Mouse (Mus musculus): ENCODE measurements at regions not wholly inside any gene's neighbourhood (a gene's known extent, or its start where the extent isn't known, plus 50 kb on each side); places are given as distances from the start of the nearest gene placed in this dataset.

DNA sequence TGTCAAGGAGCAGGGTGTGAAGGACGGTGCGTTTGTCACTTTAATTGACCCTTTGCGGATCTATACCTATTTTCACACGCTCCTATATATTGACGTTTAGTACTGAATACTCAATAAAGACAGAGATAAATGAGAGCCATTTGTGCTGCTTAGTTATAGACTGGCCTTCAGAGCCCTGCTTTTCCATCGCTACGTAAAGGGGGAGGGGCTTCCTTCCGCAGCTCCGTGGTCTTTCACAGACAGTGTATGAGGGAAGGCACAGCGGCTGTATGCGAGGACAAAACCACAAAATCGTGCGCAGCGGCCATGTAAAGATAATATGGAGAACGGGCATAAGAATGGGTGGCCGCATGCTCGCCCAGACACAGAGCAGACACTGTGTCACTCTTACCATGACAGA is 58.4 kb upstream of the Pced1b start:
- no peak for DNase-seq

DNA sequence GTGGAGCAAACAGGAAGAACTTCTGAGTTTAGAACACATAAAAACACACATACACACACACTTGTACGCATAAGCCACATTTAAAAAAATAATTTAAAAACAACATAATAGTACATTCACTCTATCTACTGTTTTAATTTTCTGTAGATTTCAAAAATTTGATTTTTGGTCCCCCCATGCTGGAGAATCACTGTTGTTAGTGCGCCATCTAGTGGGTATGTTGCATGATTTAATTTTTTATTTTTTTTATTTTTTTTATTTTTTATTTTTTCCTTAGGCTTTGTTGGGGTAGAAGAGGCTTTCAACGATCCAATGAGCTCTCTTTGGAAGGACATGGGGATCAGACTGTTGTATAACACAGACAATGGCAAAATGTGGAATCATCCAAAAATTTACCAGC is 59.1 kb upstream of the Pced1b start:
- no peak for DNase-seq

DNA sequence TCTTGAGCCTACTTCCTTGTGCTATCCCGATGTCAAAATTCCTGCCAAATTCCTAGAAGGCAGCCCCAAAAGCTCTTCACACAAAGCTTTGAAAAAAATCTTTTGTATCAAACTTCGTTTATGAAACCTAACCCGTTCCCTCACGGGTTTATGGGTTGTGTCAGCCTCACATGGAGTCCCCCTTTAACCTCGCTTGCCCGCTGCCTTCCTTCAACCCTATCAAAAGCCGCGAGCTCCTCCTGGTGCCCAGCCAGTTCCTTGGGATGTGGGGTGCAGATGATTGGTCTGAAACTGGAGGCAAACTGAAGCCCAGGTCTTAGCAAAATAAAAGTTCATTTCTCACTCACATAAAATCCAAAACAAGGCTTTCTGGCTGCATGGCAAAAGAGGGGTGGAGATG is 60.9 kb upstream of the Pced1b start:
- peak; percentile 28 for DNase-seq

DNA sequence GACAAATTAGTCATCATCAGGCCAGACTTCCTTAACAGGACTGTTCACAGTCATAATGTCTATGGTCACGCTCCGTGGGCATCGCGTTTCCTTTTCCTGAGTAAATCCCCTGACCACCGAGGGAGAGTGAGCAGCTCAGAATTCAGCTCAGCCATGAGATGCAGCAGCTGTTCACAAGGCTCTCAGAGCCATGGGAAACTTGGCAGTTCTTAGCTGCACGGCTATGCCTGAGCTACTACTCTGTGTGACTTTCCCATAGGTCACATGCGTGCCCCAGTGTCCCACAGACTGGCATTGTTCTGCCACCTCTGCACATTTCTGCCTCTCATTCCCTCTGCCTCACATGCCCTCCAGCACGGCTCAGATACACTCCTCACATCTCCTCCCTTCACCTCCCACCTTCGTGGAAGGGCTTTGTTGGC is 64.3 kb upstream of the Pced1b start:
- no peak for DNase-seq

DNA sequence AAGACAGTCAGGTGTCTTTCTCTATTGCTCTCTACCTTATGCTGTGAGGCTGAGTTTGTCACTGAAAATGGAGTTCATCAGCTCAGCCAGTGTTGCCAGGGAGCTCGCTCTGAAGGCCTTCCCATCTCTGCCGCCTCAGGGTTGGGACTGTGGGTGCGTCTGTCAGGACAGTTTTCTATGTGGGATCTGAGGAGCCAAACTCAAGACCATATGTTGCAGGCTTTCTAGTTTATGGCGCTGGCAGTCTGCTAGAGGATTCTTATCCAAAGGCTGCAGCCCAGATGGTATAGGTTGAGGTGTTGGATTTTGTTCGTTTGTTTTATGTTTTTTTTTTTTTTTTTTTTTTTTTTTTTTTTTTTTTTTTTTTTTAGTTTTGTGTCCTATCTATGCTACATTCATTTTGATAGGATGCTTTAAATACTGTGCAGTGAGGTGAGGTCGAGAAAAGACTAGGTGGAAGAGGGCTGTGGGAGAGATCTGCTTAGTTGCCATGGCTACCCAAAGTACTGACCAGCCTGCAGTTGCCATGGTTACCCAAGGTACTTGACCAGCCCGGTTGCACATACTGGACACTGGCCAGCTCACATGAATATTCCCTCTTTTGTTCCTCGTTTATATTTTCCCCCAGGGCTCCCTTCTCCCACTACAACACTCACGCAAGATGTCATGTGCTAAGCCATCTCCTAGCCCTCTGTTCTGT is 65.8 kb upstream of the Pced1b start:
- no peak for DNase-seq

DNA sequence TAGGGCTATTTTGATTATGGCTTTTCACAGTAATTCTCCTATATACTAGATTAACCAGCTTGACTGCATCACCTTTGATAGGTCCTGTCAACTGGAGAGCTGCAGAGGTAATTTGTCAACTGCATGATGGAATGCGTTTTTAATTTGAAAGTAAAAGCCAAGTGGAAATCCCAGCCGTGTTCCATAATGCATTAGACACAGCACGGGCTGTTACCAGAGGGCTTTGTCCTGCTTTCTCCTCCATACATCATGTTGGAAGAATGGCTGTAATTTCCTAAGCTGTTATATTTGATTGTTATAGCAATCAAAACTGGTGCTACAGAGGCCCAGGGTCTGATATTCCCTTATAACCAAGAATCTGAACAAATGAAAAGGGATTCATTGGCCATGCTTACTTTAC is 68.6 kb upstream of the Pced1b start:
- no peak for DNase-seq

DNA sequence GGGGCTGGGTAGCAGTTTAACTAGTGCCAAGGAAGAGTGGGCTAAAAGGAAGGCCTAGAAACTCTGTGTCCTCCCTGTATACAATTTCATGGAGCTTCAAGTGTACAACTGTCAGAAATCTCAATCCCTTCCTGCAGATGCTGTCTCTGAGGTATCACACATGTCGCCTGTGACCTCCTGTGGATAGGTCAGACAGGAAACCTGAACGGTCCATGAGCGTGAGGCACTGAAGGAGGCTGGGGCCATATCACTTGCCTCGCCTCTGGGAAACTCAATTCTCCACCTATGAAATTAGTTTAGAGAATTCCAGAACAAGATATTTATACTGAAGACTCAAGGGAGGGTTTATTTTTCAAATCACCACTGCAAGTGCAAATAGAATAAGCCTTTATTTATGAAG is 69.1 kb upstream of the Pced1b start:
- DNase-seq, result no peak

DNA sequence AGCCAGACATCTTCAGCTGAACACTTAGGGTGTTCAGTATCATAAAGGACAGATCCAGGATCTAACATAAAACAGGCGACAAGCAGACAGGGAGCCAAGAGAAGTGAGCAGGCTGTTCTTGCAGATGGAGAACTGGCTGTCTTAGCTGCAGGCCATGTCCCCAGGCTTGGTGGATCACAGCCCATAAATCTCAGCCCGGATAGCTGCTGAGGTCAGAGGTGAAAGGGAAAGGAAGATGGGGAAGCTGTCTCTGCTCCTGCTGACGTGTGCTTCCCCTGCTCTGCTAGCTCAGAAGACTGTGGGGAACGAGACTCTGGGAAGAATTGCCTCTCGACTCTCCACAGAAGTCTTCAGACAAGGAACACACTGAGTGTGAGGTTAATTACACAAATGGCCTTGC is 71.9 kb upstream of the Pced1b start:
- DNase-seq, result peak; percentile 22

DNA sequence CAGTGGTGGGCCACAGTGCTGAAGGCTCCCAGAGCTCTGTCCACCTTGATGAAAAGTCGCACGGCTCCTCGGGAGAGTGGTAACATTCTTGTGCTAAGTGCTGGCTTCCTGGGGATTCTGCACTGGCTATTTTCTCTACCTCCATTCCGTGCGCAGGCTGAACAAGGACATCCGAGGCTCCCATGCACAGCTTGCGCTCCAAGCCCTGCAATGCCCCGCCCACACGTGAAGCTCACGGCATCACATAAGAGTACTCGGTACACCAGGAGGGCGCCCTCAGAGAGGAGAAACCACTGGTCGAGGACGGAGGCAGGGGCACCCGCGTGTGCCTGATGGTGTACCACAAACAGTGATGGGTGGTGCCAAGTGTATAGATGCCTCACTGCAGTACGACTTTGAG is 73.7 kb upstream of the Pced1b start:
- no peak for DNase-seq

DNA sequence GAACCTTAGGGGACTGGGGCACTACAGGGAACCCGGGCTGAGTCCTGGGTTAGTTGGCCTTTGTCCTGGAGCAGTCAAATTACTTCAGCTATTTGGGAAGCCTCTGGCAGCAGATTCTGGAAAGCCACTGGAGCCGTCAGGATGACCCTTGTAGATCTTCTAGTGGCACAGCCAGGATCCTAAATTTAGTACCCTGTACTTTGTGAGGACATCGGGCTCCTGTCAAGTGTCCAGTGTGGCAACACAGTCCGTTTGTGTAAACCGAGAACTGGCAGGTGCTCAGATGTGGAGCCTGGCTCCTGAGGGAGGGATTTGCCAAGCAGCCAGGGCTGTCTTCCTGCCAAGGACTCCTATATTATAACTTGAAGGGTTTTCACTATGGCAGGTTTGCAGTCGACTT is 76.8 kb upstream of the Pced1b start:
- peak; percentile 66 for DNase-seq

DNA sequence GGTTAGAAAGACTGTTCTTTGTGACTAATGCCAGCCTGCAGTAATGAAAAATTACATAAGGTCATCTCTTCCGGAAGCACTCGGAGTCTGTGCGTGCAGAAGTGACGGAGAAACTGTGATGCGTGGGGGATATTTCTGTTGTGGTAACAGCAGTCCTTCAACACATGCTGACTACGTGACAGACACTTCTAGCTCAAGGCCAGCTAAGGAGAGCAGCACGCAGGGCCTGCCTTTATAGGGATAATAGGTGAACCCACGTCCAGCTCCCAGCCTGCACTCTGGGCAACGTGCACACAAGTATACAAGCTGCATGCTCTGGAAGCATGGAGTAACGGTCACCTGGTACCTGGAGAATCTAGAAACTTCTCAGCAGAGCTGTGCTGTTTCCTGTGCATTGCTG is 77.5 kb upstream of the Pced1b start:
- DNase-seq, result peak; percentile 48

DNA sequence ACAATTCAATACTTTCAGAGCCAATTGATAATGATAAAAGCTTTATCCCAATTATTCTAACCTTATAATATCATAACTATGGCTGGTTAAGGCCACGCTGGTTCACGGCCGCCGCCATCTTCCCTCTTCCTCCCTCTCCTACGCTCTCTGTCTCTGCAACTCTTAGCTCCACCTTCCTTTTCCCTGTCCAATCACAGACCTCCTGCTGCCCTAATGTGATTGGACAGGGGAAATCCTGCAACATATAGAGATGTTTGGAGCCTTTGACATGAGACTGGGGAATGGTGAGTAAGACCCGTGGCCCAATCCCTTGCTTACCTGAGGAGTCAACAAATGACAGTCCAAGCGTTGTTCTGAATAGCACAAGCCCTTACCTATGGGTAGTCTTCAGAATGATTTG is 79.8 kb upstream of the Pced1b start:
- no peak for DNase-seq

DNA sequence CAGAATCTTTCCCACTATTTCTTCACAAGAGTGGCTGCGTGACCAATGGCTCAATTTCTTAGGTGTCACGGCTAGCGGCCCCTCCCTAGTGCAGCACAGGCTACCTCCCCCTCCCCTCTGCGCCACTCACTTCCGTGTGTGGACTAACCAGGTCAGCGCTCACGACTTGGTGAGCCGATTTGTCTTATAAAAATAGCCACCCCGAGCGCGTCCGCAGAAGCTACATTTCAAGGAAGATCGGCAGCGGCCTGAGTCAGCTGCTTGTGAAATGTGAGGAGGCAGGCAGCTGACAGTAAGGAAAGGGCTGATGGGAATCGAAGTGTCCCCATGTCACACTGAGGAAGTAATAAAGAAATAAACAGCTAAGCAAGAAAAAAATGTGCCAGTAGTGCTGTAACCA is 82.3 kb upstream of the Pced1b start:
- peak; percentile 41 for DNase-seq

DNA sequence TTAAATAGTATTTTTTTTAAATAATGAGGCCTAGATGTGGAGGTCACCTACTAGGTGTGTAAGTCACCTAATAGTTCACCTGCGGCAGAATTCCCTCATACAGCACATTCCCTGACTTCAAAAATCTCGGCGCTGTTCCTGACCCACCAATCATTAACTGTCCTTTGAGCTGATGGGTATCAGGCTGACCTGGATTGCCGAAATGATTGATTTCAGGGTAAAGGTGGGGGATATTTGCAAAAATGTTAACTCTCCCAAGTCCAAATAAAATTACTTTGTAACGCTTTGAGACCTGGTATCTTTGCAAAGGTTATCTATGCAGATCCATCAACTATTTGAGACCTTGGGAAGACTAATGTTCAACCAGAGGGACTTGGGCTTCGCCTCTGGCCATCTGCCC is 82.9 kb upstream of the Pced1b start:
- DNase-seq, result no peak

DNA sequence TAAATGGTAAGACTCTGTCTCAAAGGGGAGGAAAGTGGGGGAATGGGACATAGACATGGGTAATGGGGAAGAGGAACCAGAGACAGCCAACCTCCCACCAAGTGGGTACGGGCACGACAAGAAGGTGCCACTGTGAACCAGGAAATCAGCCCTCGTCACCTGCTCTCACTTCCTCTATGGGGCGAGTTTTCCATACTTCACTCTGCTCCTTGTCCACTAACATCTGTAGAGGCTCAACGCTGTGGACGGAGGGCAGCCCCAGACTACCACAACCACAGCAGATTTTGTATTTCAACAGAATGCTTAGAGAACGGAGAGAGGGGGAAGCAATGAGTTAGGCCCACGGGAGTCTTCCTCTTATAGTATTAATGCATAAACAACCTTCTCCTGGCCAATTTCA is 83.8 kb upstream of the Pced1b start:
- DNase-seq, result no peak

DNA sequence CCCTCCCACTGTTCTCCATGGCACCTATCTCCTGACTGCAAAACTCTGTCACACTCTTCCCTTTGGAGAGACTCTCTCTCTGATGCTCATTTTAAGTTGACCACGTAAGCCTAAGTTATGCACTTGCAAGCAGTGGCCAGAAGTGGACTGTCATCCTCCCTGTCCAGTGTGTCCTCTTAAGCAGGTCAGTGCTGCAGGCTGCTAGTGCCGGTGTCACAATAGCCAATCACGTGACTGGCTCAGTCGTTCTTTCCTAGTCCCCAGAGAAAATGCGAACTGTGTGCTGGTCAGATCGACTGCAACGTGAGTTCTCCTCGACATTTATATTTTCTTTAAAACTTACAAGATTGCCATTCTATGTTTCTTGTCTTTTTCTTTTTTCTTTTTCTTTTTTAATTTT is 84.6 kb upstream of the Pced1b start:
- DNase-seq, result no peak

DNA sequence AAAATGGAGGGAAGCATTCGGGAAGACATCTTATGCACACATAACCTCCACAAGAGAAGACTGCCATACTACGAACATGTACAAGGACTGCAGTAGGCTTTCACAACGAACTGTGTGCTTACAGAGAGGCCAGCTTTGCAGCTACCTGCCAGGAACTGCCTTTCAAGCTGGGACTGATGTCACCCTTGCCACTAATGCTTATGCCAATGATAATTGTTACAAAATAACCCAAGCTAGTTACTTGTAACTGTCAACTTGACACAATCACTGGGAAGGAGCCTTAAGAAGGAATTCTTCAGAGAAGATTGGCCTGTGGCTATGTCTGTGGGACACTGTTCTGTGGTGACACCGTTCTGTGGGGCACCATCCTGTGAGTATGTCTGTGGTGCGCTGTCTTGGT is 85.4 kb upstream of the Pced1b start:
- no peak for DNase-seq

DNA sequence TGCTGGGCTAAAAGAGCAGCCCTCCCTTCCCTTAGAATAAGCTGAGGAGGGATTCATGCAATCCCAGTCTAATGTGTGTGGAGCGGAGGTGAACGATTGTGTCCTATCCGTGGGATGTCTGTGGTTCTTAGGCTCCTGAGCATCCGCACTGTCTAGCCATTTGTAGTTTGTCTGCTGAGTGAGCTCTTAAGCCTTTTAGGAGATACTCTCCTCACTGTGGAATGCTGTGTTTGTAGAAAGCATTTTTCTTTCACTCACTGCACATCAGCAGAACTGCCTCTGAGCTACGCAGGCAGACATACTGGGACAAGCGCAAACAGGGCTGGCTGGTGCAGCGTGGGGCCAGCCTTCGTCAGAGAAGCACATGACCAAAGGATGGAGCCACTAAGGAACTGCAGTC is 94.6 kb upstream of the Pced1b start:
- no peak for DNase-seq

DNA sequence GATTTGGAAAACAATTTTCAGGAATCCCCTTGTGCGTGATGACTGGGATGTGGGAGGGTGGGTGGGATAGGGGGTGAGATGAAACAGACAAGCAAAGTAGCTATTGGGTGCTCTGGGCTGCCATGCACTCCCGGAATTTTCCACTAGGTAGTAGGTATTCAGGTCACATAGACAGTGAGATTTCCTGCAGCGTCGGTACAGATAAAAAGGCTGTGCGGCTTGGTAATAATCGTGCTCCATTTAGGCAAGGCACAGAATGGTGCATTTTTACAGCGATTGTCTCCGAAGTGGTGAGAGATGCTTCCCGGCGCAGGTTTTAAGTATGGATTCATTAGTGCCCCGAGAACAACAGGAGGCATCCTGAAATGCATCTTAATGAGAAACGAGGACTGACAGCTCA is 95.1 kb upstream of the Pced1b start:
- DNase-seq, result no peak

DNA sequence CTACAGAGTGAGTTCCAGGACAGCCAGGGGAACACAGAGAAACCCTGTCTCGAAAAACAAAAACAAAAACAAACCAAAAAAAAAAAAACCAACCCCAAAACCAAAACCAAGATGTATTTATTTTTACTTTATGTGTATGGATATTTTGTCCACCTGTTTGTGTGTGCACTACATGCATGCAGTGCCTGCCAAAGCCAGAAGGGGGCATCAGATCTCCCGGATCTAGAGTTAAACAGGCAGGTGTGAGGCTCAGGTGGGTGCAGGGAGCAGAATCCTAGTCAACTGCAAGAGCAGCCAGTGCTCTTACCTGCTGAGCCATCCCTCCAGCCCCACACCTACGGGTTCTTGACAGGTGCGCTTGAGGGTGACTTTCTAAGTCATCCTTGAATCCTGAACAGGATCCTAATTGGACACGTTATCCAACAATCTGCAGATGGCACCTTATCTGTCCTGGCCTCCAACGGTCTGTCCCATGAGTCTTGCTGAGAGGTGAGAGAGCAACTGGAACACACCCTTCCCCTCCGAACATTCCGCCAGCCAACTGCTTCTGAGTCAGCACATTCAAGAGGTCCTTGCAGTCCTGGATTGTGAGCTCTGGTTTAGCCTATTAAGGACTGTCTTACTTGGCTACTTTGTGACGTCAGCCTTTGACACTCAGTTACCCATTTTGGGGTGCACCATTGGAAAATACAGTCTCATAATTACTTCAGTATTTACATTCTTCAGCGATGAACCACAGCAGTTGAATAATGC is 95.4 kb upstream of the Slc38a4 start:
- no peak for DNase-seq

DNA sequence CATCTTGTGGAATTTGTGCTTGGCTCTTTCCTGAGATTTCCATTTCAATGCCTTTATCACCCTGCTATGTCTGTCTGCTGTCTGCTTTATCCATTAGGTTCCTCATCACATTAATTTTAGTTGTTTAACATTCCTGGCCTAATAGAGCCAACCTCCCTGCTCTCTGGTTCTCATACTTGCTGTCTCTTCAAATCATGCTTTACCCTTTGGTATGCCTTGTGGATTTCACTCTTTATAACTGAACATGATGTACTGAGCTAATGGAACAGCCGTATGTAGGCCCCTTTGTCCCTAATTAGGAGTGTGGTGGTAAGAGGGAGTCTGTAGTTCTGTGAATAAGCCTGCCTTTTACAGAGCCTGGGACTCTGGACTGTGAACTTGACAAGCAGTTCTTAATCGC is 86.2 kb upstream of the Slc38a4 start:
- DNase-seq, result no peak

DNA sequence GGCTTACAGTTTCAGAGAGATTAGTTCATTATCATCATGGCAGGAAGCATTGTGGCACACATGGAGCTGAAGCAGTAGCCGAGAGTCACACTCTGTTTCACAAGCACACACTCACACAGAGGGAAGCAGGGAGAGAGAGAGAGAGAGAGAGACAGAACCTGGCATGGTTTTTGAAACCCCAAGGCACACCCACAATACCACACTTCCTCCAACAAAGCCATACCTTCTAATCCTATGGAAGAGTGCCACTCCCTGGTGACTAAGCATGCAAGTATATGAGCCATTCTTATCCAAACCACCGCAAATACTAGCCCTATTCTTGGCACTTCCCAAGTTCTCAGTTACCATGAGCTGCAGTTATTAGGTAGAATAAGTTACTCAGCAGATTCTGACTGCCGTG is 82.5 kb upstream of the Slc38a4 start:
- no peak for DNase-seq

DNA sequence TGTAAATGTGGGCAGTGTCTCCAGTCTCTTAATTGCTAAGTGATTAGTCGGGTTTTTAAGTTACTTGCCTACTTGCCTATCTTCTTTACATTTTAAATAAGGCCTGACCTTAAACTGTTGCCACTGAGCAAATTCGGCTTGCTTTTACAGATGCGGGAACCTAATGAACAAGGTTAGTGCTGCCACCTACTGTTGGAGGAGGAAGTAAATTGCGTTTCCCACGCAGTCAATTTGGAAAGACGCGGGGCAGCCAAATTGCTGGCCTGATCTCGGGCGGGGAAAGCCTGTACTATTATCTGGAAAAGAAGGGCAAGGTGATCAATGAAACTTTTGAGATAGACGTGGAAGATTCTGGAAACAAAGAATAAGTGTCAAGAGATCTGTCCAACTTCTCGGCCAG is 79.5 kb upstream of the Slc38a4 start:
- peak; percentile 68 for DNase-seq

DNA sequence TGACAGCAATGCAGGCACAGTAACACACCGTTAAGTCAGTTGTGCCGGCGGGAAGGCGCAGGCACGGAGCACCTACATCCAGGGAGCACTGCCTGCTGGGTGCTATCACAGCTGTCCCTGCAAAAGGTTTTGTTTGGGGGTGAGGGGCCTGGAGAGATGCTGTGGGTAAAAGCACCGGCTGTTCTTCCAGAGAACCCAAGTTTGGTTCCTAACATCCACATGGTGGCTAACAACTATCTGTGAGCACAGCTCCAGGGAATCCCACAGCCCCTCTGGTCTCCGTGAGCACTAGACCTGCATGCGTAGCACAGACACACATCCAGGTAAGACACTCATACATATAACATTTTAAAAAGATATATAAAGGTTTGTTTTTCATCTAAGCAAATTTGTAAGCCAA is 72.0 kb upstream of the Slc38a4 start:
- no peak for DNase-seq
